Mouse (Mus musculus) left cerebral cortex, postnatal 36 days (tissue): ENCODE results near the gene Creg1. TPM values are rescaled to one million over a fixed set of nuclear protein-coding genes. Genes with fewer than 3 reads are reported as not detected.

Source experiments
- DNase-seq, 2 experiments: peaks; one replicate each; pipeline ENCODE4 v3.0.0; 2021 to 2022; ENCODE audit warnings: low spot score in 2 of 2, mixed read lengths in 1 of 2
- intact Hi-C: fragments of 180-260 bp; cut with DNase I; formaldehyde crosslinking; loops from one replicate; pipeline ENCODE4 v1.15.1; 2025
- total RNA-seq, 2 experiments: library from RNA; stranded (reverse); gene quantifications; 2 replicates each; pipeline ENCODE4 v1.2.3; 2021

Creg1 gene
- total RNA-seq, 2 experiments from 2014 or later: 23.4 to 28.2 TPM

- no peak for DNase-seq
- intact Hi-C loops: no loop called here
Observed at GRCm38 (mm10) chr1:165818145-165818860, 54.8 kb downstream of the Creg1 start.

GRCm38 (mm10) chr1:165819147-165819546, 55.6 kb downstream of the Creg1 start:
- DNase-seq: no peak
- intact Hi-C loops: no loop called here

- DNase-seq: no peak
- intact Hi-C loops: no loop called here
Observed at GRCm38 (mm10) chr1:165822031-165822430, 58.5 kb downstream of the Creg1 start.

Other genes with a start within 250 kb of the Creg1 start
- 10 to 100 TPM; 30.0 to 31.6 TPM for gene Mpzl1, start 129.2 kb upstream of the Creg1 start, total RNA-seq
- 1 to 10 TPM; 3.6 to 5.0 TPM for gene Rcsd1, start 54.0 kb upstream of the Creg1 start, total RNA-seq
- under 1 TPM in 1 of 2 experiments, not detected in 1; 0.25 TPM for gene Cd247, start 24.9 kb downstream of the Creg1 start, total RNA-seq
- 10 to 100 TPM; 11.3 to 22.7 TPM for gene Pou2f1, start 238.9 kb downstream of the Creg1 start, total RNA-seq